Mouse (Mus musculus): Measurements from ENCODE around the gene Sp4. TPM values are rescaled to one million over a fixed set of nuclear protein-coding genes. Genes with fewer than 3 reads are reported as not detected.

Sp4 gene
- total RNA-seq (2012; rRNA removed): 35.3 and 35.4 TPM in 2 replicates
- 10 to 100 TPM; 21.4 to 33.9 TPM for polyA plus RNA-seq (2012; ENCODE audit: insufficient read depth in 1 of 2, insufficient read length in 2 of 2, low read depth in 1 of 2, low replicate concordance in 2 of 2, missing spikeins in 1 of 2)

GRCm38 (mm10) chr12:118301072-118301865 lies at the start of gene Sp4:
TSS of gene Sp4 (minus strand) at chr12:118301440.
- TF ChIP-seq CTCF (IDR thresholded peaks at IDR 0.05 in 2 of 3, conservative IDR thresholded peaks at IDR 0.05 in 1 of 3; ENCODE audit: control insufficient read depth in 1 of 3, insufficient read depth in 1 of 3, low read depth in 2 of 3, low read length in 3 of 3, poor library complexity in 1 of 3, severe bottlenecking in 1 of 3) (0 out of 6 replicates have a peak, but pooled peaks of 1 of the 3 experiments have one; percentile 1), ETS1 (IDR thresholded peaks at IDR 0.05; ENCODE audit: low read depth, low read length) (no peak), ZMIZ1 (IDR thresholded peaks at IDR 0.05; ENCODE audit: low read depth, low read length) (no peak), MAX (IDR thresholded peaks at IDR 0.05; ENCODE audit: low read length) (no peak), MAFK (IDR thresholded peaks at IDR 0.05; ENCODE audit: borderline replicate concordance, low read depth, low read length) (no peak), ZNF384 (IDR thresholded peaks at IDR 0.05; ENCODE audit: low read depth, low read length) (no peak), BHLHE40 (IDR thresholded peaks at IDR 0.05; ENCODE audit: borderline replicate concordance, low read depth, low read length) (no peak), POLR2AphosphoS5 (IDR thresholded peaks at IDR 0.05; ENCODE audit: borderline replicate concordance, low read depth, low read length) (0 out of 2 replicates have a peak, but pooled peaks have one; percentile 63), NELFE (IDR thresholded peaks at IDR 0.05; ENCODE audit: low read depth, low read length) (no peak), E2F4 (IDR thresholded peaks at IDR 0.05; ENCODE audit: borderline replicate concordance, low read depth, low read length) (no peak), JUND (IDR thresholded peaks at IDR 0.05; ENCODE audit: low read depth, low read length) (no peak), CHD1 (IDR thresholded peaks at IDR 0.05; ENCODE audit: low read depth, low read length) (no peak), RAD21 (IDR thresholded peaks at IDR 0.05; ENCODE audit: low read depth, low read length) (no peak), POLR2A (IDR thresholded peaks at IDR 0.05; ENCODE audit: control insufficient read depth in 1 of 2, insufficient read depth in 1 of 2, low read depth in 1 of 2, low read length in 2 of 2, poor library complexity in 1 of 2) (peak in 1 of 2 experiments; percentile 90; a peak in 1 of 4 replicates), GATA1 (IDR thresholded peaks at IDR 0.05; ENCODE audit: low read depth, low read length) (no peak)
- no peaks in the 10 kb centered on the region for H3K27me3 ChIP-seq (ENCODE audit: control insufficient read depth in 1 of 2, insufficient read depth in 2 of 2, low read length in 2 of 2)
- H3K27ac ChIP-seq (ENCODE audit: control insufficient read depth, low read depth, low read length): peak within 1 kb of the TSS; percentile 99
- H3K4me1 ChIP-seq (ENCODE audit: control insufficient read depth in 1 of 2, insufficient read depth in 2 of 2, low read length in 2 of 2): peaks cover 34 to 42% of the 10 kb centered on the region in 2 experiments
- H3K9ac ChIP-seq (ENCODE audit: control insufficient read depth, low read depth, low read length, poor library complexity, severe bottlenecking): peak within 1 kb of the TSS; percentile 94
- peak within 1 kb of the TSS; percentile 74 to 90 for H3K4me3 ChIP-seq (ENCODE audit: control insufficient read depth in 1 of 2, insufficient read depth in 1 of 2, low read depth in 2 of 2, low read length in 2 of 2)
- DNase-seq (ENCODE audit: low read depth, low spot score): peak; percentile 100
- H3K9me3 ChIP-seq (replicated peaks; ENCODE audit: insufficient read depth, low read length): no peaks in the 10 kb centered on the region
- H3K36me3 ChIP-seq (ENCODE audit: control insufficient read depth in 1 of 2, insufficient read depth in 2 of 2, low read length in 2 of 2): peaks cover 0 to 58% of the 10 kb centered on the region in 2 experiments; a peak in 2 of 4 replicates
- peaks cover 33% of the 10 kb centered on the region for H3K79me2 ChIP-seq (ENCODE audit: control insufficient read depth, insufficient read depth, low read length, poor library complexity)

GRCm38 (mm10) chr12:118339107-118339506 lies 37.9 kb upstream of the Sp4 start:
- Histone ChIP-seq H3K9me3 (replicated peaks; ENCODE audit: insufficient read depth, low read length) (no peaks in the 10 kb centered on the region), H3K4me3 (ENCODE audit: control insufficient read depth in 1 of 2, insufficient read depth in 1 of 2, low read depth in 2 of 2, low read length in 2 of 2) (no peak overlapping the region), H3K4me1 (ENCODE audit: control insufficient read depth in 1 of 2, insufficient read depth in 2 of 2, low read length in 2 of 2) (peaks cover 14% of the 10 kb centered on the region in 2 experiments), H3K27ac (ENCODE audit: control insufficient read depth, low read depth, low read length) (no peak overlapping the region), H3K36me3 (ENCODE audit: control insufficient read depth in 1 of 2, insufficient read depth in 2 of 2, low read length in 2 of 2) (peaks cover 0 to 20% of the 10 kb centered on the region in 2 experiments; a peak in 2 of 4 replicates), H3K9ac (ENCODE audit: control insufficient read depth, low read depth, low read length, poor library complexity, severe bottlenecking) (no peak overlapping the region; the same call in 1 of the 2 replicates), H3K79me2 (ENCODE audit: control insufficient read depth, insufficient read depth, low read length, poor library complexity) (no peaks in the 10 kb centered on the region), H3K27me3 (ENCODE audit: control insufficient read depth in 1 of 2, insufficient read depth in 2 of 2, low read length in 2 of 2) (no peaks in the 10 kb centered on the region)
- DNase-seq (ENCODE audit: low read depth, low spot score): peak; percentile 46
- no peak for TF ChIP-seq POLR2A (IDR thresholded peaks at IDR 0.05; ENCODE audit: control insufficient read depth in 1 of 2, insufficient read depth in 1 of 2, low read depth in 1 of 2, low read length in 2 of 2, poor library complexity in 1 of 2)
- peak; percentile 78 for TF ChIP-seq GATA1 (IDR thresholded peaks at IDR 0.05; ENCODE audit: low read depth, low read length)
- no peak for TF ChIP-seq NELFE (IDR thresholded peaks at IDR 0.05; ENCODE audit: low read depth, low read length)
- TF ChIP-seq BHLHE40 (IDR thresholded peaks at IDR 0.05; ENCODE audit: borderline replicate concordance, low read depth, low read length): peak; percentile 28; the same call in 1 of the 2 replicates
- TF ChIP-seq USF2 (IDR thresholded peaks at IDR 0.05; ENCODE audit: borderline replicate concordance in 1 of 2, insufficient read depth in 1 of 2, low read depth in 1 of 2, low read length in 2 of 2): no peak
- no peak for TF ChIP-seq KAT2A (conservative IDR thresholded peaks at IDR 0.05; ENCODE audit: low read depth, low read length)
- no peak for TF ChIP-seq SIN3A (IDR thresholded peaks at IDR 0.05; ENCODE audit: low read length)
- TF ChIP-seq GABPA (IDR thresholded peaks at IDR 0.05; ENCODE audit: low read depth, low read length): no peak
- TF ChIP-seq HCFC1 (IDR thresholded peaks at IDR 0.05; ENCODE audit: low read depth, low read length): no peak
- TF ChIP-seq POLR2AphosphoS2 (IDR thresholded peaks at IDR 0.05; ENCODE audit: low read length): no peak
- TF ChIP-seq ELF1 (IDR thresholded peaks at IDR 0.05; ENCODE audit: low read depth, low read length): no peak
- TF ChIP-seq JUND (IDR thresholded peaks at IDR 0.05; ENCODE audit: low read depth, low read length): no peak
- peak; percentile 71 to 78 for TF ChIP-seq EP300 (IDR thresholded peaks at IDR 0.05; ENCODE audit: low read depth in 1 of 2, low read length in 2 of 2)
- no peak for TF ChIP-seq MEF2A (IDR thresholded peaks at IDR 0.05; ENCODE audit: extremely low read depth, insufficient replicate concordance, low read depth, low read length, poor library complexity, severe bottlenecking)
- peak; percentile 85 for TF ChIP-seq TCF12 (IDR thresholded peaks at IDR 0.05; ENCODE audit: low read depth, low read length)
- TF ChIP-seq UBTF (IDR thresholded peaks at IDR 0.05; ENCODE audit: borderline replicate concordance, insufficient read depth, low read depth, low read length): no peak
- TF ChIP-seq TAL1 (IDR thresholded peaks at IDR 0.05; ENCODE audit: low read length): no peak
- TF ChIP-seq CHD2 (IDR thresholded peaks at IDR 0.05; ENCODE audit: low read length): no peak

Measured in MEL (cell line).